Mouse (Mus musculus) heart, embryonic 14.5 days (tissue): ENCODE results near the gene Dctn3. TPM values are rescaled to one million over a fixed set of nuclear protein-coding genes. Genes with fewer than 3 reads are reported as not detected.

Source experiments
- ATAC-seq: fragments of 200-750 bp; cut with Nextera tagmentation; 2 replicates; pipeline ENCODE4 v1.8.0; 2017; ENCODE audit warnings: low read depth, moderate TSS enrichment; ENCODE audit not compliant: insufficient number of reproducible peaks, insufficient read depth, low FRiP score
- H3K27ac ChIP-seq, 2 experiments: fragments of 200-500 bp in 1 of 2; fragments of 300-500 bp in 1 of 2; sonication (generic) in 1 of 2; replicated peaks in 1 of 2; 2 replicates each; pipeline ENCODE4 v1.5.1; 2012 to 2014; ENCODE audit warnings: low read depth in 2 of 2, low read length in 2 of 2, control low read depth in 1 of 2, mild to moderate bottlenecking in 1 of 2, mixed read lengths in 1 of 2; ENCODE audit not compliant: control insufficient read depth in 1 of 2, insufficient read depth in 1 of 2
- H3K27me3 ChIP-seq: fragments of 300-500 bp; sonication (generic); 2 replicates; pipeline ENCODE4 v1.6.1; 2014; ENCODE audit warnings: mild to moderate bottlenecking, low read length, control low read depth; ENCODE audit not compliant: control insufficient read depth, insufficient read depth
- H3K36me3 ChIP-seq: fragments of 300-500 bp; sonication (generic); 2 replicates; pipeline ENCODE4 v1.6.1; 2014; ENCODE audit warnings: mild to moderate bottlenecking, control low read depth, low read length, mixed read lengths; ENCODE audit not compliant: control insufficient read depth, insufficient read depth
- H3K4me1 ChIP-seq, 2 experiments: fragments of 200-500 bp in 1 of 2; fragments of 300-500 bp in 1 of 2; sonication (generic) in 1 of 2; 2 replicates each; pipeline ENCODE4 v1.6.1; 2012 to 2014; ENCODE audit warnings: low read length in 2 of 2, control low read depth in 1 of 2, mixed read lengths in 1 of 2; ENCODE audit not compliant: control insufficient read depth in 2 of 2, insufficient read depth in 2 of 2
- H3K4me2 ChIP-seq: fragments of 300-500 bp; sonication (generic); 2 replicates; pipeline ENCODE4 v1.6.1; 2014; ENCODE audit warnings: mild to moderate bottlenecking, low read length
- H3K4me3 ChIP-seq, 2 experiments: fragments of 200-500 bp in 1 of 2; fragments of 300-500 bp in 1 of 2; sonication (generic) in 1 of 2; 2 replicates each; pipeline ENCODE4 v1.5.1; 2012 to 2014; ENCODE audit warnings: low read length in 2 of 2, mild to moderate bottlenecking in 2 of 2, control low read depth in 1 of 2, low read depth in 1 of 2, moderate library complexity in 1 of 2; ENCODE audit not compliant: control insufficient read depth in 1 of 2, insufficient read depth in 1 of 2
- H3K9ac ChIP-seq: fragments of 300-500 bp; sonication (generic); 2 replicates; pipeline ENCODE4 v1.6.1; 2014; ENCODE audit warnings: mild to moderate bottlenecking, low read length
- H3K9me3 ChIP-seq: fragments of 300-500 bp; sonication (generic); 2 replicates; pipeline ENCODE4 v1.6.1; 2016; ENCODE audit warnings: low read length, control low read depth; ENCODE audit not compliant: control insufficient read depth
- WGBS: fragments of 180-500 bp; shearing (Covaris S2); extraction: QIAGEN DNeasy Blood & Tissue Kit; methylation state at CpG from one replicate; pipeline ENCODE4 v1.1.7; 2014; 5-methylcytosine and 5-hydroxymethylcytosine counted together
- polyA plus RNA-seq: library from polyadenylated mRNA; unstranded; fragments of >200 nt; fragmentation: Nextera tagmentation; extraction: Ambion mirVana; gene quantifications from 2 replicates; pipeline ENCODE4 v1.2.1, GENCODE M21; 2014

The Dctn3 gene
- polyA plus RNA-seq, 1 experiment from 2014 or later, result 134 TPM

DNA sequence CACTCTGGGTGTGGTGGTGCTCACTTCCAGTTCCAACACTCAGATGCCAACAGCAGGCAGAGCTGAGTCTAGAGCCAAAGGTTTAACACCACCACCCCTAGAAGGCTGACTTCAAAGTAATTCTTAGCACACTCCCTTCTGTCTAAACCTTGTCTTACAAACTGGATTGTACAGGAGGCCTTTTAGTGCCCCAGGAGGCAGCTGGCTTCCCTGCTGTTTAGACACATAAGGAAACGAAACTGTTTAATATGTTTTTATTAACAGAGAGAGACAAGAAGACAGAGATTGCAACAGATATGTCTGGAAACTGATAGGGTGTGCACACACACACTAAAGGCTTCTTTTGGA lies 15.3 kb upstream of the Dctn3 start:
- Histone ChIP-seq H3K9ac (no peak overlapping the region), H3K4me1 (peaks cover 4 to 10% of the 10 kb centered on the region in 2 experiments), H3K4me2 (no peak overlapping the region), H3K9me3 (no peaks in the 10 kb centered on the region; the same call in 1 of the 2 replicates), H3K27ac (no peak overlapping the region), H3K4me3 (no peak overlapping the region), H3K27me3 (peaks cover 8% of the 10 kb centered on the region; the same call in 1 of the 2 replicates), H3K36me3 (peaks cover 14% of the 10 kb centered on the region)
- ATAC-seq, result no peak
- WGBS, result 74% methylated on average over 1 of the region's 1 CpGs

DNA sequence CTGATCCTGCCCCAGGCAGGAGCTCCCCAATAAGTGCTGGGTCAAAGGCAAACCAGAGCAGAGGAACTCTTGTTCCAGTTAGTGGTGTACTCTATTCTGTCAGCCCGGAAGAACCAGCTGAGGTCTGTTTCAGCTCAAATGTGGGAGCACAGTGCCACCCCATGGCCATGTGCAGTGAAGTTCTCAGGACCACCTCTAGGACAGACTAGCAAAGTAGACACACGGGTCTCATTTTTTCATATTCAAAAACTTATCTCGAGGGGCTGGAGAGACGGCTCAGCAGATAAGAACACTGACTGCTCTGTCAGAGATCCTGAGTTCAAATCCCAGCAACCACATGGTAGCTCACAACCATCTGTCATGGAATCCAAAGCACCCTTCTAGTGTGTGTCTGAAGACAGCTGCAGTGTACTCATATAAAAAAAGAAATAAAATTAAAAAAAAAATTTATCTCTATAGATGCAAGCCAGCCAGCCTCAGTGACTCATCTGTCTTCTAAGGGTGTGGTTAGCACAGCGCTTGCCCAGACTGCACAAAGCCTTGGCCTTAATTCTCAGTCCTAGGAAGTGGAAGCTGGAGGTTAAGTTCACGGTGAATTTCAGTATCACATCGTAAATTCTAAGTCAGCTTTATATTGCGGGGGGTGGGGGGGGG lies 14.8 kb upstream of the Dctn3 start:
- no peak overlapping the region for H3K9ac ChIP-seq
- no peaks in the 10 kb centered on the region; the same call in 1 of the 2 replicates for H3K9me3 ChIP-seq
- peaks cover 14% of the 10 kb centered on the region for H3K36me3 ChIP-seq
- H3K4me3 ChIP-seq, result no peak overlapping the region
- WGBS, result 44% methylated on average over 8 of the region's 8 CpGs
- H3K4me1 ChIP-seq, result peaks cover 4 to 10% of the 10 kb centered on the region in 2 experiments
- H3K27ac ChIP-seq, result no peak overlapping the region
- no peak overlapping the region for H3K4me2 ChIP-seq
- H3K27me3 ChIP-seq, result peaks cover 13% of the 10 kb centered on the region
- no peak for ATAC-seq

DNA sequence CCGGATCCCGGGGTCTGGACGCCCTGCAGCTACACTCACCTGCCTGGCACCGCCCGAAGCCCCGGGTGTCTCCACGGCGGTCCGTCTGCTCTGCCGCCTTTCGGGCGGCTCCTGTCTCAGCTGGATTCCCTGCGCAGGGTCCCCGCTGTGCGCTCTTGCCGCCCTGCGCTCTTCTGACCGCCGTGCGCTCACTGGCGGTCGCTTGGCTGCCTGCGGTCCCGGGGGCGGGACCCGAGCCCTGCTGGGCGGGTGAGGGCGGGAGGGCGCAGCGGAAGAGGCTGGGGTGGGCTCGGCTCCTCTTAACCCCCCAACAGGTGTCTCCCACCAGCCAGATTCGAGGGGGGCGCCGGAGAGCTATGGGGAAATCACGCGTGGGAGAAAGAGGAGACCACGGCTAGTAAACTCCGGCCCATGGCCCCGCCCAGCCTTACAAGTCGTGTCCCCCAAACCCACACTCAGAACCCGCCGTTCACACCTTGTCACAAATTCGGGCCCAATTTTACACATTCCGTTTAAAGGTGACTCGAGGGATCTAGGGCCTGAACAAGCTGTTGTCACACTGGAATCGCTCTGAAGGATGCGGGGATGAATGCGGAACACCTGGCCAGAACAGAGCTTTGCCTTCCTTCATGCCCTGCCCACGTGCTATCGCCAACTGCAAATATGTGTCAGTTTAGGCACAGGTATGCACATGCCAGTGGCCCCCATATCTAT lies 8.2 kb upstream of the Dctn3 start, which contains the start of gene Arid3c:
TSS of gene Arid3c (minus strand) at position 91 of the 714 bp plus-strand sequence.
- Histone ChIP-seq H3K4me2 (peak within 1 kb of the TSS; percentile 78), H3K27me3 (peaks cover 72% of the 10 kb centered on the region), H3K9me3 (no peaks in the 10 kb centered on the region; the same call in 1 of the 2 replicates), H3K36me3 (no peaks in the 10 kb centered on the region), H3K4me1 (peaks cover 0 to 8% of the 10 kb centered on the region in 2 experiments; a peak in 1 of 4 replicates), H3K27ac (no peak within 1 kb of the TSS), H3K4me3 (peak within 1 kb of the TSS; percentile 30 to 41), H3K9ac (peak within 1 kb of the TSS; percentile 46)
- whole genome bisulfite sequencing, result 3% methylated on average over 46 of the region's 50 CpGs
- no peak for ATAC-seq

DNA sequence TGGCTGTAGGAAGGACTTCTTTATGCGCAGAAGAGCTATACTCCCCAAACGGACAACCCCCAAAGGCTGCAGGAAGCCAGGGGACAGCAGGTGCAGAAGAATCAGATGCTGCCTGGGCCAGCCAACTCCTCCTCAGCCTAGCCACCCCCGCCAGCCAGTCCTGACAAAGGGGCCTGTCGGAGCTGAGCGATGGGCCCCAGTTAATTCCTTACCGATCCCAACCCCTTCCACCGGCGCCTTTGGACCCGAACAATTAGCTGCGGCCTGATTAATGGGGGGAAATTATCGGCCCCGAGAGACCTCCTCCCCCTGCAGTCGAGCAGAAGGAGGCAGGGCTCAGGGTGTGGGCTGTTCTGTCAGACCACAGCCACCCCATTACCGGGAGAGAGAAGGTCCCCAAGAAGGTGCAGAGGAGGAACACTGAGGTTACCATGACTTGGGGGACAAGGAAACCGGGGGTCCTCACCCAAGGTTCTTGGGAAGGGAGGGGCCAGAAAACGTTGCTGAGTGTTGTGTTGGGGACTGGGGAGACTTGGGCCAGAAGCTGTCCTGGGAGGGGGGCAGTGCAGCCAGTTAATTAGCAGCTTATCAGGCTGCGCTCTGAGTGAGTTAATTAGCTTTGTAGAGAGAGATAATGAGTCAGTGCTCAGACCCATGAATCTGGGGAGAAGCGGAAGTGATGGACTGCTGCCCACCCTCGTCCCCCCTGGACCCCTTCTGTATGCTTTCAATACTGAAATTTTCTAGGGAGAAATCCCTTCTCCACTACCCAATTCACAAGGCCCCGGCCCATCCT lies 4.1 kb upstream of the Dctn3 start:
- Histone ChIP-seq H3K36me3 (no peaks in the 10 kb centered on the region), H3K27ac (no peak overlapping the region), H3K9me3 (no peaks in the 10 kb centered on the region), H3K27me3 (peaks cover 82% of the 10 kb centered on the region), H3K9ac (no peak overlapping the region), H3K4me3 (no peak overlapping the region), H3K4me2 (no peak overlapping the region), H3K4me1 (peaks cover 0 to 13% of the 10 kb centered on the region in 2 experiments; a peak in 2 of 4 replicates)
- ATAC-seq, result no peak
- WGBS, result 18% methylated on average over 20 of the region's 20 CpGs

DNA sequence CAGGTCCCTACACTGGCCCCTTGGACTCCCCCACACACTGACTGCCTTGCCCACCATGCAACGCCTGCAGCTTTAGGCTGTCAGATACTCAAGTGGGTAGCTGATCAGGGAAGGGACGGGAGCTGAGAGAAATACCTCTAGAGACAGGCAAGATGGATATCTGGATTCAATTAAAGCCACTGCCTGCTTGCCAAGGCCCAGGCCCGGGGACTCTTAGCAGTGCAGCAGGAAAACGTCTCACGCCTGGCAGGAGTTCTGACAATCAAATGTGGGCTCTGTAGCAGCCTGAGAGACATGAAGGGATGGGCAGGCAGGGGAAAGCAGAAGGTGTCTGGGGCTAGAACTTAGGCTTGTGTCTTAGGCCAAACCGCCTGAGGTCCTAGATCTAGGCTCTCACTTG lies 6.1 kb downstream of the Dctn3 start:
- peaks cover 50% of the 10 kb centered on the region for H3K36me3 ChIP-seq
- H3K27me3 ChIP-seq, result no peaks in the 10 kb centered on the region
- ATAC-seq, result no peak
- H3K9ac ChIP-seq, result no peak overlapping the region
- no peak overlapping the region for H3K4me2 ChIP-seq
- no peaks in the 10 kb centered on the region for H3K9me3 ChIP-seq
- 51% methylated on average over 6 of the region's 6 CpGs for WGBS
- no peak overlapping the region for H3K4me3 ChIP-seq
- peaks cover 13 to 15% of the 10 kb centered on the region in 2 experiments for H3K4me1 ChIP-seq
- H3K27ac ChIP-seq, result no peak overlapping the region

DNA sequence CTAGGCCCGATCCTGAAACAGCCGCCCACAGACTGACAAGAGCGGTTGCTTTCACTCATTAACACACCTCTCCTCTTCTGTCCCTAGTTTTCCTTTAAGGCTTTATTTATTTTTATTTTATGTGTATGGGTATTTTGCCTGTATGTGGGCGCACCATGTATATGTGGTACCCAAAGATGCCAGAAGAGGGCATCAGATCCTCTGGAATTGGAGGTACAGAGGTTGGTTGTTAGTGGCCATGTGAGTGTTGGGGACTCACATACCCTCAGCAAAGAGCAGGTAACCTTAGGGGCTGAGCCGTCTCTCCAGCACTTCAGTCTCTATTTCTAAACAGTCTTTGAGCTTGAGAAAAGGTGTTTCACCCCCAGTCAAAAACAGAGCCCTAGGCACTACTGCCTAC lies 7.4 kb downstream of the Dctn3 start:
- Histone ChIP-seq H3K36me3 (peaks cover 60% of the 10 kb centered on the region), H3K9me3 (no peaks in the 10 kb centered on the region), H3K27ac (no peak overlapping the region), H3K4me3 (no peak overlapping the region), H3K4me2 (no peak overlapping the region), H3K9ac (no peak overlapping the region), H3K4me1 (peaks cover 17% of the 10 kb centered on the region in 2 experiments), H3K27me3 (no peaks in the 10 kb centered on the region)
- 85% methylated on average over 5 of the region's 5 CpGs for WGBS
- ATAC-seq, result no peak

DNA sequence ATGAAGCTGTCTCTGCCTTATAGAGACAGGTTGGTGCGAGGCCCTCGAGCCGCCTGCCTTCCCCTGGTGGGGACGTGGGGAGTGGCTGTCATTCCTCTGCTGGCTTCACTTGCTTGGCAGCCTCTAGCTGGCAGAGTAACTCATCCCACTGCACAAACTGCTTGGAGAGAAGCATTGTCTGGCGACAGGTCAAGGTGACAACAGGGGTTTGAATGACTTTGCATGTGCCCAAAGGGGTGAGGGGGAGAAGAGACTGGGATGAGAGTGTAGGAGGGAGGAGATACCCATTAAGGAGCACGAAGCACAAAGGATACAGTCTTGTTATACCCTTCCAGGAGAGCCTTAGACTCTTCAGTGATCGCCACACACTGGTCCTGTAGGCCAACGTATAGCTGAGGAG lies 7.9 kb downstream of the Dctn3 start:
- ATAC-seq, result no peak
- H3K27ac ChIP-seq, result no peak overlapping the region
- WGBS, result 72% methylated on average over 8 of the region's 8 CpGs
- H3K4me2 ChIP-seq, result no peak overlapping the region
- peaks cover 55% of the 10 kb centered on the region for H3K36me3 ChIP-seq
- H3K4me3 ChIP-seq, result no peak overlapping the region
- no peaks in the 10 kb centered on the region for H3K9me3 ChIP-seq
- H3K9ac ChIP-seq, result no peak overlapping the region
- no peaks in the 10 kb centered on the region for H3K27me3 ChIP-seq
- H3K4me1 ChIP-seq, result peaks cover 17% of the 10 kb centered on the region in 2 experiments
